Mouse (Mus musculus) C2C12 (cell line): ENCODE measurements at regions not wholly inside any gene's neighbourhood (a gene's known extent, or its start where the extent isn't known, plus 50 kb on each side); places are given as distances from the start of the nearest gene placed in this dataset.

Experiments used
- CEBPB ChIP-seq: IDR thresholded peaks from one replicate; pipeline ENCODE4 v1.6.1; 2011; ENCODE audit warnings: low read depth, mild to moderate bottlenecking, control low read depth, moderate library complexity
- CTCF ChIP-seq: IDR thresholded peaks from one replicate; pipeline ENCODE4 v1.5.1; 2011; ENCODE audit not compliant: control insufficient read depth, insufficient read depth, insufficient read length
- MAX ChIP-seq: IDR thresholded peaks from one replicate; pipeline ENCODE4 v1.6.1; 2011; ENCODE audit warnings: mild to moderate bottlenecking, control low read depth
- MYOD1 ChIP-seq: IDR thresholded peaks from one replicate; pipeline ENCODE4 v1.6.1; 2011; ENCODE audit warnings: low read depth; ENCODE audit not compliant: control insufficient read depth, insufficient read length

DNA sequence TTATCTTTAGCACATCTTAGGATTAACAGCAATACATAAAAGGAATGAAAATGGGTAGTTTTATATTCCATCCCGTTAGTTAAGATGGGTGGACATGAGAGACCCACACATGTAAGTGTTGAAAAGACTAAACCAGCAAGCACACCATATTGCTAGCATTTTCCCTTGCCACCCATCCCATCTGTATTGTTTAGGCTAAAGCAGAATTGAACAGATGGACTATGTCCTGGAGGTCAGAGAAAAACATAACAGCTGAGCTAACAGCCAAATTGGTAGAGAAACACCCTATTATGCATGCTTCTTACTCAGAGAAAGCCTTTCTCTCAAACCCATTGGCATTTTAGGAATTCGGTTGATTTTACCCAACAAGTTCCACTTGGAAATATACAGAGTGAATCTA lies 329.3 kb upstream of the Emcn start:
- no peak for TF ChIP-seq CTCF
- TF ChIP-seq CEBPB: no peak
- no peak for TF ChIP-seq MYOD1
- no peak for TF ChIP-seq MAX
